Mouse (Mus musculus) stomach, embryonic 14.5 days (tissue): Measurements from ENCODE around the gene Dnajc22. TPM values are rescaled to one million over a fixed set of nuclear protein-coding genes. Genes with fewer than 3 reads are reported as not detected.
A peak's percentile ranks its signal among the peaks of the same experiment; 100 is the strongest.

Experiments used
- ATAC-seq: fragments of 200-750 bp; cut with Nextera tagmentation; 2 replicates; pipeline ENCODE4 v1.8.0; 2017; ENCODE audit warnings: low read depth, moderate TSS enrichment; ENCODE audit not compliant: insufficient number of reproducible peaks, insufficient read depth, low FRiP score
- H3K27ac ChIP-seq: fragments of 300-500 bp; sonication (generic); 2 replicates; pipeline ENCODE4 v1.5.1; 2014; ENCODE audit warnings: mild to moderate bottlenecking, low read length, moderate library complexity, mixed read lengths
- H3K27me3 ChIP-seq: fragments of 300-500 bp; sonication (generic); 2 replicates; pipeline ENCODE4 v1.6.1; 2014; ENCODE audit warnings: low read length, control low read depth, mixed read lengths; ENCODE audit not compliant: control insufficient read depth, insufficient read depth
- H3K36me3 ChIP-seq: fragments of 300-500 bp; sonication (generic); 2 replicates; pipeline ENCODE4 v1.6.1; 2014; ENCODE audit warnings: mild to moderate bottlenecking, control low read depth, low read length, moderate library complexity, mixed read lengths; ENCODE audit not compliant: control insufficient read depth, insufficient read depth
- H3K4me1 ChIP-seq: fragments of 300-500 bp; sonication (generic); 2 replicates; pipeline ENCODE4 v1.6.1; 2014; ENCODE audit warnings: low read length, control low read depth, mixed read lengths; ENCODE audit not compliant: control insufficient read depth, insufficient read depth
- H3K4me2 ChIP-seq: fragments of 300-500 bp; sonication (generic); replicated peaks from 2 replicates; pipeline ENCODE4 v1.6.1; 2014; ENCODE audit warnings: low read depth, low read length, control low read depth
- H3K4me3 ChIP-seq: fragments of 300-500 bp; sonication (generic); 2 replicates; pipeline ENCODE4 v1.5.1; 2014; ENCODE audit warnings: low read depth, low read length, control low read depth
- H3K9ac ChIP-seq: fragments of 300-500 bp; sonication (generic); replicated peaks from 2 replicates; pipeline ENCODE4 v1.6.1; 2014; ENCODE audit warnings: low read depth, mild to moderate bottlenecking, control low read depth, low read length, moderate library complexity, mixed read lengths
- H3K9me3 ChIP-seq: fragments of 300-500 bp; sonication (generic); 2 replicates; pipeline ENCODE4 v1.6.1; 2016; ENCODE audit warnings: low read depth, low read length, control low read depth; ENCODE audit not compliant: control insufficient read depth
- WGBS: fragments of 180-500 bp; shearing (Covaris S2); extraction: QIAGEN DNeasy Blood & Tissue Kit; methylation state at CpG from one replicate; pipeline ENCODE4 v1.1.7; 2014; 5-methylcytosine and 5-hydroxymethylcytosine counted together
- polyA plus RNA-seq: library from polyadenylated mRNA; unstranded; fragments of >200 nt; fragmentation: Nextera tagmentation; extraction: Ambion mirVana; gene quantifications from 2 replicates; pipeline ENCODE4 v1.2.1, GENCODE M21; 2014

Dnajc22 gene
- polyA plus RNA-seq, 1 experiment from 2014 or later, result 9.3 TPM

DNA sequence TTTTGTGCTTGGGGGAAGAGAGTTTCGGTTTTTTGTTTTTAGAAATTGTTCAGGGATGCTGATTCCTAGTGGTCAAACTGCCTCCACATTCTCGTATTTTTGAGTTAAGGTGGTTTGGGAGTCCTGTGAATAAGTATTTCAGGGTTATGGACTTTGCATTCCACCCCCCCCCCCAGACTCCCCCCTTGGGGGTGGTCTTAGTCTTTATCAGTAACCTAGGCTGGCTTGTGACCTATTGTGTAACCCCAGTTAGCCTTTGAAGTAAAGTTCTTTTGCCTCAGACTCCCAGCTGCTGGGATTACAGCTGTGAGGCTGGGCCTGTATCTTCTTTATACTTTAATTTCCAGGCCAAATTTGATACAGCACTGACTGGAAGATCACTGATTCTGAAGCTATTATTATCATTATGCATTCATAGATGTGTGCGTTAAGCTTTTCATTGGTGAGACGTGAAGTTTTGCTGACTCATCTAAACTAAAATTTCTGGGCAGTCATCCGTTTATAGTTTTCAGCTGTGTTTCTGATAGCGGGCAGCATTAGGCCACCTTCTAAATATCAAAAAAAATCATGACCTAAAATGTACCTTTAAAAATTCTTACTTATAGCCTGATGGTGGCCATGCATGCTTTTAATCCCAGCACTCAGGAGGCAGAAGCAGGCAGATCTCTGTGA, 35.0 kb downstream of the Dnajc22 start:
- WGBS, result 63% methylated on average over 6 of the region's 6 CpGs
- ATAC-seq, result no peak
- Histone ChIP-seq H3K27ac (no peak overlapping the region), H3K9me3 (no peaks in the 10 kb centered on the region), H3K36me3 (no peaks in the 10 kb centered on the region; the same call in 1 of the 2 replicates), H3K4me1 (peaks cover 15% of the 10 kb centered on the region), H3K4me3 (peak overlapping the region; percentile 90), H3K4me2 (peak overlapping the region; percentile 50), H3K27me3 (no peaks in the 10 kb centered on the region), H3K9ac (no peak overlapping the region)

DNA sequence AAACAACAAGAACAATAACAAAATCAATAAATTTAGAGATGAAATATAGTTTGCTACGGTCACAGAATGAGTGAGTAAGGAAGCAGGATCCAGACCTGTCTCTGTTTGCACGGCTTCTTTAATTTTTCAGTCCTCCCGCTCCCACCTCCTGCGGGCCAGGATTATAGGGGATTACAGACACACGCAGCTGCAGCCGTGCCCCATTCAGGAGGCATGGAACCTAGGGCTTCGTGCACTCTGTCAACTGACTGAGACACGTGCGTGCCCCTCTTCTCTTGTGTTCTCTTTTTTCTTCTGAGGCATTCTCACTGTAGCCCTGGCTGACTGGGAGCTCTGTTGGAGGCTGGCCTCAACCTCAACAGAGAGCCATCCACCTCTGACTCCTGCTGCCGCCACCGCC, 36.5 kb downstream of the Dnajc22 start:
- Histone ChIP-seq H3K36me3 (peaks cover 3% of the 10 kb centered on the region; the same call in 1 of the 2 replicates), H3K9me3 (no peaks in the 10 kb centered on the region), H3K4me3 (no peak overlapping the region), H3K27ac (no peak overlapping the region), H3K4me1 (peaks cover 18% of the 10 kb centered on the region), H3K27me3 (no peaks in the 10 kb centered on the region), H3K9ac (no peak overlapping the region), H3K4me2 (no peak overlapping the region)
- 53% methylated on average over 11 of the region's 11 CpGs for WGBS
- no peak for ATAC-seq

DNA sequence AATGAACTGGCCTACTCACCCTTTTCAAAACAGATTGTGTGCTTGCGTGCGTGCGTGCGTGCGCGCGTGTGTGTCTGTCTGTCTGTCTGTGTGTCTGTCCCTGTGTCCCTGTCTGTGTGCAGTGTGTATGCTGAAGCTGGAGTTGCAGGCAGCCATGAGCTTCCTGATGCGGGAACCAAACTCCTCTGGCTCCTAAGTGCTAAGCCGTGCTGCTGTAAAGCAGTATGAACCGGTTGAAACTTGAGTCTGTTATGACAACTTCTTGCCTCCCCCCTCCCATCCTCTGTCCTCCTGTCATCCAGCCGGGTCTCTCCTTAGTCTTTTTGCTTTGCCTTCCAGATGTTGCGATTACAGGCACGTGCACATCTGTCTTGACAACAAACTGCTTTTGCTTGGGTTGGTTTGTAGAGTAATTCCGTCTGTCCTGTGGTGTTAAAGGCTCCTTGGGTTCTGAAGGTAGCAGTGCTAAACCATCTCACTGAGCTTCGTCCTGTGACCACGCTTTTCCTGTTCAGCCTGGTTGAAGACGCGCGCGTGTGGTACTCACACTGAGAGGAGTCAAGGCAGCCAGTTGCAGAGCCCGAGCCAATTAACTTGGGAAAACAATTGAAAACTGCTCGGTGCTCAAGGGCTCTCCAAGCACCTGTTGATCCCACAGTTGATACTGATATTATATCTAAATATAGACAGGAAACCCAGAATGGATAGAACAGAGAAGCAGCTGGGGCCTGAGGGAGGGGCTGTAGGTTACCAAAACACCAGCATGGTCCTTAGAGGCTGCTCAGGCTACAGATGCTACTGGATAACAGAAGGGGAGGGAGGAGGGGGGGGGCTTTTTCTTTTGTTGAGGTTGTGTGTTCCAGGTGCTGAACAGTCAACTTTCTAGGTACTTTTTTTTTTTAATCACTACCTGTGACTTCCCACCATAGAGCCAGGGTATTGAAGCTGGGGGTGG, 37.3 kb downstream of the Dnajc22 start:
- Histone ChIP-seq H3K27ac (no peak overlapping the region), H3K27me3 (no peaks in the 10 kb centered on the region), H3K4me3 (no peak overlapping the region), H3K36me3 (peaks cover 3% of the 10 kb centered on the region; the same call in 1 of the 2 replicates), H3K9me3 (no peaks in the 10 kb centered on the region), H3K9ac (no peak overlapping the region), H3K4me1 (peaks cover 18% of the 10 kb centered on the region), H3K4me2 (no peak overlapping the region)
- 57% methylated on average over 22 of the region's 22 CpGs for WGBS
- ATAC-seq, result no peak

DNA sequence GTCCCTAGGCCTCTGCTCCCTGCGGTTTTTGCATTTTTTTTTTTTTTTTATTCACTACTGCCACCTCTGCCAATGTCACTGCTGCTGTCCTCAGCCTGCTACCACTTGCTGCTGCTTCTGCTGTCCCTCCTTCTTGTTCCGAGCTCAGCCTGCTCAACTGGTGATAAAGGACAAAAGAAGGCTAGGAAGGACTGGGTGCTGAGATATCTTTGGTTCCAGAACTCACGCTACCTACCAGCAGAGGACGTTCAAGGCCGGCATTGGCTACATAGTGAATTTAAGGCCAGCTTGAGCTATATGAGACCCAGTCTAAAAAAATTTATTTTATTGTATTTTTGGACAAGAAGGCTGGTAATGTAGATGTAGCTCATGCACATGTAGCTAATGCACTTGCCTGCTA, 45.4 kb downstream of the Dnajc22 start:
- no peak for ATAC-seq
- Histone ChIP-seq H3K9ac (no peak overlapping the region), H3K4me2 (no peak overlapping the region), H3K27ac (0 out of 2 replicates have a peak overlapping the region, but pooled peaks have one; percentile 49), H3K4me1 (0 out of 2 replicates have a peak, but pooled peaks cover 4% of the 10 kb centered on the region), H3K4me3 (no peak overlapping the region), H3K9me3 (no peaks in the 10 kb centered on the region), H3K27me3 (no peaks in the 10 kb centered on the region), H3K36me3 (peaks cover under 1% of the 10 kb centered on the region; the same call in 1 of the 2 replicates)
- 80% methylated on average over 5 of the region's 5 CpGs for WGBS

DNA sequence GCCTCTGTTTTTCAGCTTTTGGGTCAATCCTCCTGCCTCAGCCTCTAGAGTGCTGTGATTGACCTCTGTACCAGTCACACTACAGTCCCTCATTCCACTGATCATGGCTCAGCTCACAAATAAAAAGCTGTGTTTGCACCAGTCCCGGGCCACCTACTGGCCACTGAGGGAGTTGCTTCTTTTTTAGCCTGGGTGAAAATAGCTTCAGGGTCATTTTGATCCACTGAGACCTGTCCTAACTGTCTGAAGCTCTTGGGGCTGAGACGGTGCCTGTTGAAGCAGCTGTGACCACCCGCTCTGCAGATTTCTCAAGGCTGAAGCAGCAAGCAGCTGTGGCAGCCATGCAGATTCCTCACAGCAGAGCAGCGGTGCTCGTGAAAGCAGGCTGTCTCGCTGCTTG, 46.7 kb downstream of the Dnajc22 start:
- no peak for ATAC-seq
- Histone ChIP-seq H3K4me1 (0 out of 2 replicates have a peak, but pooled peaks cover 4% of the 10 kb centered on the region), H3K9ac (no peak overlapping the region), H3K27me3 (no peaks in the 10 kb centered on the region), H3K9me3 (no peaks in the 10 kb centered on the region), H3K36me3 (no peaks in the 10 kb centered on the region), H3K27ac (peak overlapping the region; percentile 63; the same call in 1 of the 2 replicates), H3K4me3 (no peak overlapping the region), H3K4me2 (no peak overlapping the region)
- 65% methylated on average over 6 of the region's 6 CpGs for WGBS

DNA sequence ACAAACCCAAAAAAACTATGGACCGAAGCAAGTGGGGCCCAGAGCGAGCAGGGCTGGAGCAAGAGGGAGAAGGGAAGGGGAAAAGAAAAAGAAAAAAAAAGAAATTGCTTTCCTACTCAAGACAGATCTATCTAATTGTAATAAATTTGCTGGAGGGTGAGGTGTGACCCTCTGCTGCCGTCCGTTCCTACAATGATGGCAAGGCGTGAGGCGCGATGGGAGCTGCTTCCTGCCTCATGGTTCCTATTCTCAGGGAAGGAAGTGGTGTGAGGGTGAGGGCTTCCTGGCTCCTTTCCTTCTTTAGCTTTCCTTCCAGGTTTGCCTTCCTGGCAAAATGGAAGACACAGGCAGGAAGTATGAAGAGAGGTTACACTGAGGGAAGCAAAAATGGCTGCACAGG, 57.5 kb downstream of the Dnajc22 start:
- Histone ChIP-seq H3K4me3 (no peak overlapping the region), H3K9ac (no peak overlapping the region), H3K36me3 (peaks cover 38% of the 10 kb centered on the region), H3K4me2 (no peak overlapping the region), H3K4me1 (no peaks in the 10 kb centered on the region), H3K9me3 (no peaks in the 10 kb centered on the region), H3K27me3 (no peaks in the 10 kb centered on the region), H3K27ac (no peak overlapping the region)
- 89% methylated on average over 7 of the region's 7 CpGs for WGBS
- no peak for ATAC-seq

DNA sequence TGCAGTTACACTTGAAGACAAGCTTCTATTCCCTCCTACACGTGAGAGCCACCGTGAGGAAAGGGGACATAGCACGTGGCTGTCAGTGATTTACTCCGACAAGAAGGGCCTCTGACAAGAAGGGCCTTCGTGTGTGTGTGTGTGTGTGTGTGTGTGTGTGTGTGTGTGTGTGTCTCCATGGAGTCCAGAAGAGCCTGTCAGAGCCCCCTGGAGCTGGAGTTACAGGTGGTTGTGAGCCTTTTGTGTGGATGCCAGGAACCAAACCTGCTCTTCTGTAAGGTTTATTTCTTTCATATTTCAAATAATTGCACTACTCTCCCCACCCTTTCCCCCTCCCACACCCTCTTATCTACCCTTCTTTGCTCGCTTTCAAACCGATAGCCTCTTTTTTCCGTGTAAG, 58.4 kb downstream of the Dnajc22 start:
- no peak overlapping the region for H3K9ac ChIP-seq
- H3K4me2 ChIP-seq, result no peak overlapping the region
- no peaks in the 10 kb centered on the region for H3K4me1 ChIP-seq
- H3K36me3 ChIP-seq, result peaks cover 32% of the 10 kb centered on the region
- H3K27me3 ChIP-seq, result no peaks in the 10 kb centered on the region
- 72% methylated on average over 8 of the region's 8 CpGs for whole genome bisulfite sequencing
- no peaks in the 10 kb centered on the region for H3K9me3 ChIP-seq
- ATAC-seq, result no peak
- no peak overlapping the region for H3K27ac ChIP-seq
- H3K4me3 ChIP-seq, result no peak overlapping the region

DNA sequence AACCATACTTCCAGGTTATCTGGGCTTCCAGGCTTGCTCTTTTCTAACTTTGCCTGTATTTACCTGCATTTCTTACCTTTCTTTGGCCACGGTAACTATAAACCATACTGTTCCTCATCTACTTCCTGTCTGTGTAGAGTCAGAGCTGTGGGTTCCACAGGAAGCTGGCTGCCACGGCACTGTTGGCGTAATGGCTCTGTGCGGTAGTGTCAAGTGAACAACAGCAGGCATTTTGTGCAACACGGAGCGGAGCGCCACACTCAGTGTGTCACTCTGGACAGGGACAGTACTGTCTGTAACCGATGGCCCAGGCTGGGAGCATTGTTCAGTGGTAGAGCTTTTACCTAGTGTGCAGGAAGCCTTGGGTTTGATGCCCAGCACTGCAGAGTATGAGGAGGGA, 60.5 kb downstream of the Dnajc22 start:
- Histone ChIP-seq H3K9ac (no peak overlapping the region), H3K4me2 (no peak overlapping the region), H3K4me1 (no peaks in the 10 kb centered on the region), H3K27ac (no peak overlapping the region), H3K9me3 (no peaks in the 10 kb centered on the region), H3K27me3 (no peaks in the 10 kb centered on the region), H3K36me3 (peaks cover 20% of the 10 kb centered on the region), H3K4me3 (no peak overlapping the region)
- ATAC-seq, result no peak
- 98% methylated on average over 8 of the region's 8 CpGs for WGBS
